Mouse (Mus musculus) lung, embryonic 16.5 days (tissue): ENCODE data around the gene Ikzf1. TPM values are rescaled to one million over a fixed set of nuclear protein-coding genes. Genes with fewer than 3 reads are reported as not detected.

Experiments
- ATAC-seq: fragments of 200-750 bp; cut with Nextera tagmentation; 2 replicates; pipeline ENCODE4 v1.8.0; 2017; ENCODE audit warnings: low read depth, mild to moderate bottlenecking, moderate library complexity
- H3K27ac ChIP-seq: fragments of 300-500 bp; sonication (generic); 2 replicates; pipeline ENCODE4 v1.5.1; 2014; ENCODE audit warnings: mild to moderate bottlenecking, control low read depth, low read length
- H3K27me3 ChIP-seq: fragments of 300-500 bp; sonication (generic); 2 replicates; pipeline ENCODE4 v1.6.1; 2014; ENCODE audit warnings: low read depth, low read length, mixed read lengths; ENCODE audit not compliant: control insufficient read depth, insufficient read depth
- H3K36me3 ChIP-seq: fragments of 300-500 bp; sonication (generic); 2 replicates; pipeline ENCODE4 v1.6.1; 2014; ENCODE audit warnings: low read length; ENCODE audit not compliant: control insufficient read depth, insufficient read depth
- H3K4me1 ChIP-seq: fragments of 300-500 bp; sonication (generic); replicated peaks from 2 replicates; pipeline ENCODE4 v1.6.1; 2014; ENCODE audit warnings: low read length, mixed read lengths; ENCODE audit not compliant: control insufficient read depth, insufficient read depth
- H3K4me2 ChIP-seq: fragments of 300-500 bp; sonication (generic); 2 replicates; pipeline ENCODE4 v1.6.1; 2014; ENCODE audit warnings: low read depth, low read length, control low read depth
- H3K4me3 ChIP-seq: fragments of 300-500 bp; sonication (generic); 2 replicates; pipeline ENCODE4 v1.5.1; 2014; ENCODE audit warnings: mild to moderate bottlenecking, low read length, control low read depth
- H3K9ac ChIP-seq: fragments of 300-500 bp; sonication (generic); 2 replicates; pipeline ENCODE4 v1.6.1; 2014; ENCODE audit warnings: low read length, control low read depth
- H3K9me3 ChIP-seq: fragments of 300-500 bp; sonication (generic); 2 replicates; pipeline ENCODE4 v1.6.1; 2016; ENCODE audit warnings: low read length; ENCODE audit not compliant: control insufficient read depth
- WGBS: fragments of 180-500 bp; shearing (Covaris S2); extraction: QIAGEN DNeasy Blood & Tissue Kit; methylation state at CpG from one replicate; pipeline ENCODE4 v1.1.7; 2014; 5-methylcytosine and 5-hydroxymethylcytosine counted together
- polyA plus RNA-seq: library from polyadenylated mRNA; unstranded; fragments of >200 nt; fragmentation: Nextera tagmentation; extraction: Ambion mirVana; gene quantifications from 2 replicates; pipeline ENCODE4 v1.2.1, GENCODE M21; 2015

Gene Ikzf1
- polyA plus RNA-seq, 1 experiment from 2014 or later = 2.0 TPM

GRCm38 (mm10) chr11:11820251-11820650 lies 135.4 kb downstream of the Ikzf1 start:
- WGBS = 1% methylated on average over 2 of the region's 2 CpGs
- no peak overlapping the region for H3K9ac ChIP-seq

GRCm38 (mm10) chr11:11820737-11821136 lies 135.9 kb downstream of the Ikzf1 start:
- ATAC-seq = peak; percentile 20
- Histone ChIP-seq H3K4me2 (no peak overlapping the region), H3K27me3 (no peaks in the 10 kb centered on the region), H3K36me3 (no peaks in the 10 kb centered on the region), H3K4me3 (no peak overlapping the region), H3K9ac (0 out of 2 replicates have a peak overlapping the region, but pooled peaks have one; percentile 11), H3K9me3 (no peaks in the 10 kb centered on the region), H3K27ac (peak overlapping the region; percentile 91), H3K4me1 (peaks cover 45% of the 10 kb centered on the region)
- WGBS = 37% methylated on average over 3 of the region's 3 CpGs

More at GRCm38 (mm10) chr11:11820251-11820650, 135.4 kb downstream of the Ikzf1 start:
- H3K36me3 ChIP-seq = no peaks in the 10 kb centered on the region
- no peak overlapping the region for H3K4me2 ChIP-seq
- H3K4me3 ChIP-seq = no peak overlapping the region
- peaks cover 42% of the 10 kb centered on the region for H3K4me1 ChIP-seq
- ATAC-seq = peak; percentile 44
- H3K27ac ChIP-seq = peak overlapping the region; percentile 91
- H3K9me3 ChIP-seq = no peaks in the 10 kb centered on the region
- no peaks in the 10 kb centered on the region for H3K27me3 ChIP-seq

- Histone ChIP-seq H3K27me3 (no peaks in the 10 kb centered on the region), H3K4me1 (peaks cover 45% of the 10 kb centered on the region)
- peak; percentile 87 for ATAC-seq
Observed at GRCm38 (mm10) chr11:11821387-11821975, 136.7 kb downstream of the Ikzf1 start.

More at GRCm38 (mm10) chr11:11821387-11821975, 136.7 kb downstream of the Ikzf1 start:
- 8% methylated on average over 16 of the region's 16 CpGs for WGBS
- peak overlapping the region; percentile 91 for H3K27ac ChIP-seq
- H3K36me3 ChIP-seq = no peaks in the 10 kb centered on the region
- 0 out of 2 replicates have a peak overlapping the region, but pooled peaks have one; percentile 11 for H3K4me2 ChIP-seq
- no peak overlapping the region for H3K4me3 ChIP-seq
- H3K9me3 ChIP-seq = no peaks in the 10 kb centered on the region
- peak overlapping the region; percentile 40 for H3K9ac ChIP-seq

Other genes with a start within 250 kb of the Ikzf1 start
- gene Spata48, start 222.9 kb upstream of the Ikzf1 start, polyA plus RNA-seq = 0.15 and 1.8 TPM in 2 replicates
- gene Zpbp, start 222.6 kb upstream of the Ikzf1 start, polyA plus RNA-seq = 0.50 and 0.78 TPM in 2 replicates
- gene 4930512M02Rik, start 57.2 kb upstream of the Ikzf1 start, polyA plus RNA-seq = not detected in 2 replicates
- gene Fignl1, start 124.0 kb downstream of the Ikzf1 start, polyA plus RNA-seq = 76.6 and 79.4 TPM in 2 replicates
- gene Ddc, start 213.1 kb downstream of the Ikzf1 start, polyA plus RNA-seq = 15.9 and 17.7 TPM in 2 replicates